Mouse (Mus musculus) adrenal gland, postnatal 14 days (tissue): Measurements from ENCODE around the gene Gm20806. TPM values are rescaled to one million over a fixed set of nuclear protein-coding genes. Genes with fewer than 3 reads are reported as not detected.
"Not testable (repeated sequence)": the region's sequence is repeated elsewhere in the genome, so short reads cannot be mapped to it uniquely, and the experiment has no call there.

ENCODE experiments used
- DNase-seq: peaks from one replicate; pipeline ENCODE4 v3.0.0; 2021; ENCODE audit warnings: mixed read lengths
- long read RNA-seq, 2 experiments: library from polyadenylated mRNA; stranded (forward); transcript quantifications; one replicate each; pipeline ENCODE4 v2.0.0; 2021
- total RNA-seq: library from RNA; stranded (reverse); gene quantifications from 2 replicates; pipeline ENCODE4 v1.2.3, GENCODE M21; 2021

The Gm20806 gene
- total RNA-seq, result not detected in 2 replicates
- long read RNA-seq, experiment 1, result 0 reads
- long read RNA-seq, experiment 2, result 0 reads

DNA sequence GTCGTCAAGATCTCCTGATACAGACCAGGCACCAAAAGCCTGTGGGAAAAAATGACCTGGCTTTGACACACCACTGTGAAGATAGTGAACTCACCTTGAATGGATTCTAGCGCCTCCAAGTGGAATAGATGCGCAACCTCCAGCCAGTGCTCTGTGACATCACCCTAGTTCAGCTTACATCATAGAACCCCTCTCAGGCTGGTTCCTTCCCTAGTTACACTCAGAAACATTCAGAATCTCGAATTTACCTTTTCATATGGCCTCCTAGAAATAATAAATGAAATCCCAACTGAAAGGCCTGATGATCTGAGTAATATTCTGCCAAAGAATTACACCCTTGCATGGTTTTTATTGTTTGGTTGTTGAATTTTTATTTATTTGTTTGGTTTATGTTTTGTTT, at the start of gene Gm20806:
Gene Gm20806 (minus strand): TSS at position 101 of the 400 bp plus-strand sequence.
- DNase-seq, result not testable (repeated sequence)
